Mouse (Mus musculus): ENCODE measurements at regions not wholly inside any gene's neighbourhood (a gene's known extent, or its start where the extent isn't known, plus 50 kb on each side); places are given as distances from the start of the nearest gene placed in this dataset.

GRCm38 (mm10) chr13:60243110-60243481 is 65.9 kb upstream of the Gas1 start:
- TF ChIP-seq CTCF (IDR thresholded peaks at IDR 0.05; ENCODE audit: low read depth, low read length) (no peak), POLR2A (IDR thresholded peaks at IDR 0.05; ENCODE audit: extremely low read depth, insufficient read depth, low read length) (no peak)

All from liver, adult 2 months (tissue).